ENCODE assay signal across 8 mouse cellular contexts in genomic region chr17:84268450-84268849, GRCm38 (mm10).
DNase-seq lines count a peak whose midpoint lies in the region; ATAC-seq and TF ChIP-seq lines count a peak whose summit lies in the region.

No protein-coding gene starts in this region.

- peaks cover 9% of the 10 kb centered on the region; the same call in 1 of the 2 replicates for H3K4me1 ChIP-seq in embryonic facial prominence, embryonic 12.5 days
- peaks cover 23% of the 10 kb centered on the region for H3K4me1 ChIP-seq in embryonic facial prominence, embryonic 10.5 days
- peaks cover 35% of the 10 kb centered on the region for H3K4me1 ChIP-seq in embryonic facial prominence, embryonic 15.5 days
- H3K4me1 ChIP-seq in kidney, adult 2 months (ENCODE audit: control insufficient read depth, insufficient read depth, low read length) = peaks cover 6% of the 10 kb centered on the region; the same call in 1 of the 2 replicates

- TF ChIP-seq POLR2A in kidney, adult 2 months (IDR thresholded peaks at IDR 0.05; ENCODE audit: low read depth, low read length) = no peak

- DNase-seq in embryonic facial prominence, embryonic 10.5 days (ENCODE audit: low spot score) = no peak
- DNase-seq in kidney, adult 2 months = peak; percentile 73
- DNase-seq in lung, postnatal 4 days = peak; percentile 49 to 57
- DNase-seq in right cerebral cortex, postnatal 10 days (ENCODE audit: low spot score in 2 of 2) = no peak
- DNase-seq in gastrocnemius, postnatal 10 days = no peak

- no peak overlapping the region for H3K9ac ChIP-seq in embryonic facial prominence, embryonic 12.5 days
- H3K9ac ChIP-seq in embryonic facial prominence, embryonic 15.5 days = no peak overlapping the region

- no peak for TF ChIP-seq CTCF in kidney, adult 2 months (conservative IDR thresholded peaks at IDR 0.05; ENCODE audit: insufficient read depth, insufficient read length, low read depth, low read length)

- no peak for ATAC-seq in embryonic facial prominence, embryonic 12.5 days (ENCODE audit: insufficient number of reproducible peaks, insufficient read depth, low FRiP score, low TSS enrichment)
- no peak for ATAC-seq in embryonic facial prominence, embryonic 15.5 days (ENCODE audit: insufficient number of reproducible peaks, low FRiP score, low TSS enrichment, low read depth)
- ATAC-seq in frontal cortex, adult (ENCODE audit: low TSS enrichment) = no peak

- H3K9me3 ChIP-seq in embryonic facial prominence, embryonic 12.5 days = no peaks in the 10 kb centered on the region
- peaks cover 3% of the 10 kb centered on the region for H3K9me3 ChIP-seq in embryonic facial prominence, embryonic 10.5 days
- no peaks in the 10 kb centered on the region for H3K9me3 ChIP-seq in embryonic facial prominence, embryonic 15.5 days (replicated peaks)

- H3K27me3 ChIP-seq in embryonic facial prominence, embryonic 12.5 days = no peaks in the 10 kb centered on the region
- no peaks in the 10 kb centered on the region for H3K27me3 ChIP-seq in embryonic facial prominence, embryonic 10.5 days (replicated peaks; ENCODE audit: low read depth, poor library complexity, severe bottlenecking)
- H3K27me3 ChIP-seq in embryonic facial prominence, embryonic 15.5 days = no peaks in the 10 kb centered on the region
- H3K27me3 ChIP-seq in kidney, adult 2 months (replicated peaks; ENCODE audit: control insufficient read depth, insufficient read depth, low read length) = no peaks in the 10 kb centered on the region

- H3K4me2 ChIP-seq in embryonic facial prominence, embryonic 12.5 days (replicated peaks) = no peak overlapping the region
- H3K4me2 ChIP-seq in embryonic facial prominence, embryonic 15.5 days (replicated peaks) = no peak overlapping the region

- no peaks in the 10 kb centered on the region for H3K36me3 ChIP-seq in embryonic facial prominence, embryonic 12.5 days
- H3K36me3 ChIP-seq in embryonic facial prominence, embryonic 10.5 days (replicated peaks) = peaks cover 28% of the 10 kb centered on the region
- H3K36me3 ChIP-seq in embryonic facial prominence, embryonic 15.5 days = no peaks in the 10 kb centered on the region
- no peaks in the 10 kb centered on the region for H3K36me3 ChIP-seq in kidney, adult 2 months (ENCODE audit: control insufficient read depth, insufficient read depth, low read length)

- H3K4me3 ChIP-seq in embryonic facial prominence, embryonic 12.5 days = no peak overlapping the region
- H3K4me3 ChIP-seq in embryonic facial prominence, embryonic 10.5 days = no peak overlapping the region
- no peak overlapping the region for H3K4me3 ChIP-seq in embryonic facial prominence, embryonic 15.5 days (replicated peaks)
- no peak overlapping the region for H3K4me3 ChIP-seq in kidney, adult 2 months (ENCODE audit: insufficient read depth, low read depth, low read length)

- WGBS in embryonic facial prominence, embryonic 12.5 days = 69% methylated on average over 3 of the region's 3 CpGs
- WGBS in embryonic facial prominence, embryonic 10.5 days = 82% methylated on average over 3 of the region's 3 CpGs
- 61% methylated on average over 3 of the region's 3 CpGs for WGBS in embryonic facial prominence, embryonic 15.5 days
- WGBS in kidney, adult 2 months = 56% methylated on average over 3 of the region's 3 CpGs

- H3K27ac ChIP-seq in embryonic facial prominence, embryonic 12.5 days = 0 out of 2 replicates have a peak overlapping the region, but pooled peaks have one; percentile 30
- no peak overlapping the region for H3K27ac ChIP-seq in embryonic facial prominence, embryonic 10.5 days (replicated peaks)
- 0 out of 2 replicates have a peak overlapping the region, but pooled peaks have one; percentile 12 for H3K27ac ChIP-seq in embryonic facial prominence, embryonic 15.5 days (replicated peaks)
- peak overlapping the region; percentile 41 for H3K27ac ChIP-seq in kidney, adult 2 months (ENCODE audit: insufficient read depth, low read depth, low read length)

Comparison
In these comparisons a context has a peak if more than half of its experiments do, and no peak if none do; other contexts are left out.
1. DNase-seq: peak in kidney, adult 2 months (single experiment) and lung, postnatal 4 days (2 of 2); none in embryonic facial prominence, embryonic 10.5 days (single experiment), right cerebral cortex, postnatal 10 days (0 of 2) and gastrocnemius, postnatal 10 days (single experiment).